Mouse (Mus musculus): ENCODE measurements at regions not wholly inside any gene's neighbourhood (a gene's known extent, or its start where the extent isn't known, plus 50 kb on each side); places are given as distances from the start of the nearest gene placed in this dataset.
"Not testable (repeated sequence)": the region's sequence is repeated elsewhere in the genome, so short reads cannot be mapped to it uniquely, and the experiment has no call there.

GRCm38 (mm10) chr12:19125541-19125940, 611.2 kb downstream of the 5730507C01Rik start:
- no peak for DNase-seq

GRCm38 (mm10) chr12:19175631-19176030, 661.3 kb downstream of the 5730507C01Rik start:
- DNase-seq = peak; percentile 2

- DNase-seq = no peak
Observed at GRCm38 (mm10) chr12:19192396-19192795, 678.1 kb downstream of the 5730507C01Rik start.

DNA sequence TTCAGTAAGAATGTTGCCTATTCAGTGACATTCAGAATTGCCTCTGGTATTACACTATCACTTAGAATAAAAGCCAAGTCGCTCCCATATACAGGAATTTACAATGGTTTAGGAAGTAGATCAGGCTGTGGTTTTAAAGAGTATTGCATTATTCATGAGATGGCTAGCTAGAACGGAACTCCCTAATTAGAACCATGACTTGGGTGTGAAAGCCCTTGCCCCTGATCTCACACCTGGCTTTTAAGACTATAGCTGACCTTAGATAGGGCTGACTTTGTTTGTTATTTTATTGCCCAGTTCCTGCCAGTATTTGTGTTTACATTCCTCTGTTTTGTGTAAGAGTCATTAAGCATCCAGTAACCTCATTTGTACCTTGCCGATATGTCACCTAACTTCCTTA, 678.7 kb downstream of the 5730507C01Rik start:
- DNase-seq = not testable (repeated sequence)

- not testable (repeated sequence) for DNase-seq
Observed at GRCm38 (mm10) chr12:19223996-19224395, 709.7 kb downstream of the 5730507C01Rik start.

DNA sequence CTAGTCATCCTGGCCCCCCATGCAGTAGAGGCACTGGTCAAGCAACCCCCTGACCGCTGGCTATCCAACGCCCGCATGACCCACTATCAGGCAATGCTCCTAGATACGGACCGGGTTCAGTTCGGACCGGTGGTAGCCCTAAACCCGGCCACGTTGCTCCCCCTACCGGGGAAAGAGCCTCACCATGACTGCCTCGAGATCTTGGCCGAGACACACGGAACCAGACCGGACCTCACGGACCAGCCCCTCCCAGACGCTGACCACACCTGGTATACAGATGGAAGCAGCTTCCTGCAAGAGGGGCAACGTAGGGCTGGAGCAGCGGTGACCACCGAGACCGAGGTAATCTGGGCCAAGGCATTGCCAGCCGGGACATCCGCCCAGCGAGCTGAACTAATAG, 707.6 kb upstream of the Gm21863 start:
- peak; percentile 27 to 30 for DNase-seq

- peak; percentile 10 for DNase-seq
Observed at GRCm38 (mm10) chr12:19288271-19288890, 665.9 kb upstream of the Gm21863 start.

DNA sequence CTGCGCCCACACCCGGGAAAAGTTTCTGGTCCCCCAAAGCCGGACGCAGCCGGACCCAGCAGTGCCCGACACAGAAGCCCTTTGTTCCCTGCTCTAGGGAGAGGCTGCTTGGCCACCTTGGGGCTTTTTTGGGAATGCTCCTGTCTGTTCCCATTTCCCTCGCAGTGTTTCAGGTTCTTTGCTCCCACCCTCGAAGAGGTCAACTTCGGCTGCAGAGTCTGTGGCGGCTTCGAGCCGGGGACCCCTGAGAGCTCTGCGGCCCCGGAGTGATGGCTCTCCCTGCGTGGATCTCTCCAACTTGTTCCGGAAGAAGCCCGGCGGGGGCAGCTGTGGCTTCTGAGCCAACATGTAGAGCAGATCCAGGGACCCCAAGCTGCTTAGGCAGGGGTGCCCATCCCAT, 665.3 kb upstream of the Gm21863 start:
- not testable (repeated sequence) for DNase-seq

DNA sequence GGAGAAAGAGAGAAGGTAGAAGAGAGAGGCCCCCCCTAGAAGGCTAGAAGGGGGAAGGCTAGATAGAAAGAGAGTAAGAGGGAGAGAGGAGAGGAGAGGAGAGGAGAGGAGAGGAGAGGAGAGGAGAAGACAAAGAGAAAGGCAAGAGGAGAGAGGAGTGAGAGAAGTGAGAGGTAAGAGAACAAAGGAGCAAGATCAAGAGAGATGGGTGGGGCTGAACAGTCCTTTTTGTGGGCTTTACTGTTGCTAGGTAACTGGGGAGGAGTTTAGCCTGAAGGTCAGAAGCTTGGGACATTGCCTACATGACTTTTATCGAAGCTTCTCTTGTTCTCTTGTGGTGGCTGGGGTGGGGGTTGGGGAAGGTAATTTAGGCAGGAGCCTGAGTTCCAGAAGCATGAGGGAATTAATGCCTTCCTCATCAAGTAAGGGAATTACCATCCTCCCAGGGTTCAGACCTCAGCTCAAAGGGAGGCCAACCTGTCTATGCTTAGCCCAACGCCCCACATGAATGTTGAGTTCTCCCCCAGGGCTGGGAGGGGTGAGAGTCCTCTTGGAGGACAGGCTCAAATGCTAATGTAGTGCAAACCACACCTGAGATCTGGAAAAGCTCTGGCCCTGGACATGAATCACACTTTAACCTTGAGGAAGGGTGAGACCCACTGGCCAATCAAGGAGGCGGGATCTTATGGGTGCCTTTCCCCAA, 662.1 kb upstream of the Gm21863 start:
- not testable (repeated sequence) for DNase-seq

Measured in cerebellum, postnatal 14 days (tissue).